Mouse (Mus musculus): ENCODE data around the gene Rai2.
"Not testable (repeated sequence)": the region's sequence is repeated elsewhere in the genome, so short reads cannot be mapped to it uniquely, and the experiment has no call there.

DNA sequence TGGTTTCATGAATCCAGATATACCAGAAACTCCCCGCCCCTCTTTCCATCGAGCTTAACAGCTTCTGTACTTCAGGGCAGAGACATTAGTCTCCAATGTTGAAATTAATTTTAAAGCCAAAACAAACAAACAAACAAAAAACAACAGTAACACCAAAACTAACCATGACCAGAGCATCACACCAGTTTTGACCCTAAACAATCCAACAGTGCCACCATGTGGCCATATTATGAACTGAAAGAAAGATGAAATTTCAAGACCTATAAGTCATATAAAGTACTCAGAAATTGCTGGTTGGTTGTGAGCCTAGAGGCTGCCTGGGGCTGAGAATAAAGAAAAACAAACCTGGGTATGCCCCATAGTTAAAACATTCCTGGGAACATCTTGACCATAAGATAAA is 109.3 kb downstream of the Rai2 start:
- not testable (repeated sequence) for TF ChIP-seq POLR2A (IDR thresholded peaks at IDR 0.05; ENCODE audit: low read depth, low read length); CTCF (IDR thresholded peaks at IDR 0.05; ENCODE audit: extremely low read depth, insufficient read length, insufficient replicate concordance, low read depth, low read length)

Data from small intestine, adult 2 months (tissue).